Mouse (Mus musculus) stomach, embryonic 14.5 days (tissue): ENCODE data around the gene E2f7. TPM values are rescaled to one million over a fixed set of nuclear protein-coding genes. Genes with fewer than 3 reads are reported as not detected.
A peak's percentile ranks its signal among the peaks of the same experiment; 100 is the strongest.

ENCODE experiments used
- ATAC-seq: fragments of 200-750 bp; cut with Nextera tagmentation; 2 replicates; pipeline ENCODE4 v1.8.0; 2017; ENCODE audit warnings: low read depth, moderate TSS enrichment; ENCODE audit not compliant: insufficient number of reproducible peaks, insufficient read depth, low FRiP score
- H3K27ac ChIP-seq: fragments of 300-500 bp; sonication (generic); 2 replicates; pipeline ENCODE4 v1.5.1; 2014; ENCODE audit warnings: mild to moderate bottlenecking, low read length, moderate library complexity, mixed read lengths
- H3K27me3 ChIP-seq: fragments of 300-500 bp; sonication (generic); 2 replicates; pipeline ENCODE4 v1.6.1; 2014; ENCODE audit warnings: low read length, control low read depth, mixed read lengths; ENCODE audit not compliant: control insufficient read depth, insufficient read depth
- H3K36me3 ChIP-seq: fragments of 300-500 bp; sonication (generic); 2 replicates; pipeline ENCODE4 v1.6.1; 2014; ENCODE audit warnings: mild to moderate bottlenecking, control low read depth, low read length, moderate library complexity, mixed read lengths; ENCODE audit not compliant: control insufficient read depth, insufficient read depth
- H3K4me1 ChIP-seq: fragments of 300-500 bp; sonication (generic); 2 replicates; pipeline ENCODE4 v1.6.1; 2014; ENCODE audit warnings: low read length, control low read depth, mixed read lengths; ENCODE audit not compliant: control insufficient read depth, insufficient read depth
- H3K4me2 ChIP-seq: fragments of 300-500 bp; sonication (generic); replicated peaks from 2 replicates; pipeline ENCODE4 v1.6.1; 2014; ENCODE audit warnings: low read depth, low read length, control low read depth
- H3K4me3 ChIP-seq: fragments of 300-500 bp; sonication (generic); 2 replicates; pipeline ENCODE4 v1.5.1; 2014; ENCODE audit warnings: low read depth, low read length, control low read depth
- H3K9ac ChIP-seq: fragments of 300-500 bp; sonication (generic); replicated peaks from 2 replicates; pipeline ENCODE4 v1.6.1; 2014; ENCODE audit warnings: low read depth, mild to moderate bottlenecking, control low read depth, low read length, moderate library complexity, mixed read lengths
- H3K9me3 ChIP-seq: fragments of 300-500 bp; sonication (generic); 2 replicates; pipeline ENCODE4 v1.6.1; 2016; ENCODE audit warnings: low read depth, low read length, control low read depth; ENCODE audit not compliant: control insufficient read depth
- WGBS: fragments of 180-500 bp; shearing (Covaris S2); extraction: QIAGEN DNeasy Blood & Tissue Kit; methylation state at CpG from one replicate; pipeline ENCODE4 v1.1.7; 2014; 5-methylcytosine and 5-hydroxymethylcytosine counted together
- polyA plus RNA-seq: library from polyadenylated mRNA; unstranded; fragments of >200 nt; fragmentation: Nextera tagmentation; extraction: Ambion mirVana; gene quantifications from 2 replicates; pipeline ENCODE4 v1.2.1, GENCODE M21; 2014

The E2f7 gene
- polyA plus RNA-seq: 20.8 and 21.1 TPM in 2 replicates

DNA sequence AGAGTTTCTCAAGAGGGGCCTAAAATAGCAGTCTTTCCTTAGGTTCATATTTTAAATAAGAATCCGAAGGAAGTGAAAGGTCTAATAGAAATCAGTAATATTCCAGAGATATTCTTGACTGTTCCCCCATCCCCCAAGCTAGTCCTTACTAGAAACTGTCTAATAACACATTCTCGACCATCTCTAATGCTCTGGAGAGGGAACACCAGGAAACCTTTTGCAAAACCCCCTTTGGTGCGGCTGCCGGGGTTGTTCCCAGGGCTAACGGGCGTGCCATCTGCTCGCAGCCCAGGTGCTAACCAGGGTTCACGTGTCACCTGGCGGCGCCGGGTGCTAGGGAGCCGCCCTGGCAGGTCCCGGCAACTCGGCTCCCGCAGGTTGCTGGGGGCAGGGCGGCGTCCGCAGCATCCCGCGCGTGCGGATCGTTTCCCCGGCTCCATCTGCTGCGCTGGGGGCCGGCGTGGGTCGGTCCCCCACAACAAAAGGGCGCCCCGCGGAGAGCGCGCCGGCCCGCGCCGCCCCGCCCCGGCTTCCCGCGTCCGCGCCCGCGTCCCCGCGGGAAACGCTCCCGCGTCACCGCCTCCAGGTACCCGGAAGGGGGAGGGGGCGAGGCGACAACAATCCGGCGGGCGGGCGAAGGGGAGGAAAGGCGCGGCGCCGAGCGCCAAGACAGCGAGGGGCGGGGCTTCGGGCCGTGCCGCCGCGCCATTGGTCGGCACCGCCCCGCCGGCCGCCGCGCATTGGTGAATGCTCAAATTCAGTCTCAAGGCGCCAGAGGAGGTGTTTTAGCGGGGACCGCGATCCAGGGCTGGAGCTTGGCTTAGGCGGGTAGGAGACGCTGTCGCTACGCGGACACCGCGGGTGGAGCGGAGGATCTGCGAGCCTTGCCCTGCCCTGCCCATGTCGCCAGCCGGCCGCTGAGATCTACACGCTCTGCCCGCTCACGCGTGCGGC is at the start of gene E2f7:
Gene E2f7 (plus strand): TSS at position 754 of the 954 bp plus-strand sequence.
- peak within 1 kb of the TSS; percentile 75 for H3K27ac ChIP-seq

DNA sequence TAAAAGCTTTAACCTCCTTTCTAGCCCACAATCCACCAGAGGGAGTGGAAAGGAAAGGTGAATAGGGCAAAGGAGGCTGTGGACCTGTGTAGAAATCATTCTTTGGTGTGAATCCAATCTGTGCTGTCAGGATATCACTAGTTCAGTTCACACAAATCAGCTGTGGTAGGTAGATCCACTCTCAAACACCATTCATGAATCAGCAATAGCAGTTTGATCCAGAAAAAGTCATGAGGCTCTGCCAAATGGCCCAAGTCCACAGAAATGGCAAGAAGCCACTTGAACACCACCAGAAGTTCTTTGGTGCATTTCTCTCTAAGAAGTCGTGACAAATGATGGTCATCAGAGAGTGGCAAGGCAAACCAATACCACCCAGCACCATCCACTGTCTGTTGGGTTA is 44.0 kb upstream of the E2f7 start:
- no peaks in the 10 kb centered on the region for H3K27me3 ChIP-seq
- H3K4me2 ChIP-seq: no peak overlapping the region
- H3K4me3 ChIP-seq: no peak overlapping the region
- H3K9ac ChIP-seq: no peak overlapping the region
- no peak for ATAC-seq
- WGBS: 75% methylated on average over 1 of the region's 1 CpGs
- H3K4me1 ChIP-seq: no peaks in the 10 kb centered on the region
- H3K36me3 ChIP-seq: no peaks in the 10 kb centered on the region
- no peaks in the 10 kb centered on the region for H3K9me3 ChIP-seq
- H3K27ac ChIP-seq: no peak overlapping the region

More for the DNA sequence above, at the start of gene E2f7:
- H3K9ac ChIP-seq: peak within 1 kb of the TSS; percentile 67
- peaks cover 10% of the 10 kb centered on the region for H3K4me1 ChIP-seq
- no peaks in the 10 kb centered on the region for H3K27me3 ChIP-seq
- H3K4me2 ChIP-seq: peak within 1 kb of the TSS; percentile 94
- under 1% methylated on average over 77 of the region's 98 CpGs for WGBS
- no peaks in the 10 kb centered on the region for H3K9me3 ChIP-seq
- peaks cover 6% of the 10 kb centered on the region; the same call in 1 of the 2 replicates for H3K36me3 ChIP-seq
- peak; percentile 96 for ATAC-seq
- peak within 1 kb of the TSS; percentile 86 for H3K4me3 ChIP-seq

- H3K27me3 ChIP-seq: no peaks in the 10 kb centered on the region
- no peak overlapping the region for H3K4me3 ChIP-seq
- WGBS: 51% methylated on average over 9 of the region's 9 CpGs
- H3K36me3 ChIP-seq: no peaks in the 10 kb centered on the region
- no peak overlapping the region for H3K9ac ChIP-seq
- H3K9me3 ChIP-seq: no peaks in the 10 kb centered on the region
- no peak overlapping the region for H3K27ac ChIP-seq
- no peak overlapping the region for H3K4me2 ChIP-seq
- no peak for ATAC-seq
- H3K4me1 ChIP-seq: no peaks in the 10 kb centered on the region
Observed at GRCm38 (mm10) chr10:110705672-110706071, 39.6 kb upstream of the E2f7 start.

DNA sequence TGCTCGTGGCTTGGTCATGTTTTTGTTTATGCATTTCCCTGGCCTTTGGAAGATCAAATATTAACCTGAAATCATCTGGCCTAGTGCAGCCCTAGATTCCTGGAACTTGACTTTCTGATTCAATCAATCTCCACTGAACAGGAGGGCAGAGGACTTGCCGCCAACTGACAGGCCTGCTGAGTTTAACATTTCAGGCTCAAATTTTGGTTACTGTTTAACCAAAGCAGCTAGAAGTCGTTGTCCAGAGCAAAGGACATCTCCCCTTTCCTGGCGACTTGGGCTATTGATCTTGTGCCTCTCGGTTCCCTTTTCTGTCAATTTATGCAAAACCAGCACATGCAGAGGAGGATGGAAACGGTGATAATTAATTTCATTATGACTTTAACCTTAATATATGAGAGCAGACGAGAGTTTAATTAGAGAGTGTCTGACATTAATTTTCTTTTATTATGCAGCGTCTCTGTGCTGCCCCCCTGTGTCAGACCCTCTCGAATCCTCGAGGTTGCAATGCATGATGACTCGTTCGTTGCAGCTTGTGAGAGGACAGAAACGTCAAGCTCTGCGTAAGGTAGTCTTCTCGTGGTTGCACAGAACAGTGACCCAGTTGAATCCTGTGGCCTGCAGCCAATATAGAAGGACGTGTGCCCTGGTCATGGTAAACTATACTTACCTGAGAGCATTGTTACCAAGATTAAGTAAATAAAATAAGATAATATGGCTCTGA is 37.7 kb upstream of the E2f7 start:
- H3K27ac ChIP-seq: no peak overlapping the region
- no peaks in the 10 kb centered on the region for H3K36me3 ChIP-seq
- no peaks in the 10 kb centered on the region for H3K9me3 ChIP-seq
- H3K9ac ChIP-seq: no peak overlapping the region
- no peak overlapping the region for H3K4me2 ChIP-seq
- no peak overlapping the region for H3K4me3 ChIP-seq
- 47% methylated on average over 16 of the region's 16 CpGs for WGBS
- H3K27me3 ChIP-seq: no peaks in the 10 kb centered on the region
- no peaks in the 10 kb centered on the region for H3K4me1 ChIP-seq
- ATAC-seq: no peak

DNA sequence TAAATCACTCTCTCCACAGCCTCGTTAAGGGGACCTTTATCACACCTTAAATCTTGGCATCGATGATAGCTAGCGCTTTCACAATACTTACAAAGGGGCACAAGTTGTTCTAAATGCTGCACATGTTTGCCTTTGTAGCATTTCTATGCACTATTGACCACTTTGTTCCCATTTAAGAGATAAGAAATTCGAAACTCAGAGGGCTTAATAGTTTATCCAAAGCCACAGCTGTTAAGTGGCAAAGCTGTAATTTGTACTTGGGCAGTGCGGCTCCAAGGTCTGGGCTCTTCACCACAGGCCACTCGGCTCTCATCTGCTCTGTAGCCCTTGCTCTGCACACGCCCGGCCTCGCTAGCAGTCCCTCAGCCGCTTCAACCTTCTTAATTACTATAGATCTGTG is 28.4 kb upstream of the E2f7 start:
- 61% methylated on average over 10 of the region's 10 CpGs for WGBS

GRCm38 (mm10) chr10:110726431-110726830 is 18.8 kb upstream of the E2f7 start:
- Histone ChIP-seq H3K27me3 (no peaks in the 10 kb centered on the region), H3K4me1 (no peaks in the 10 kb centered on the region), H3K9ac (no peak overlapping the region), H3K9me3 (no peaks in the 10 kb centered on the region), H3K4me3 (no peak overlapping the region), H3K36me3 (no peaks in the 10 kb centered on the region), H3K4me2 (no peak overlapping the region), H3K27ac (no peak overlapping the region)
- no peak for ATAC-seq
- 79% methylated on average over 15 of the region's 15 CpGs for WGBS

More for the DNA sequence above, 28.4 kb upstream of the E2f7 start:
- H3K4me3 ChIP-seq: no peak overlapping the region
- ATAC-seq: no peak
- H3K9me3 ChIP-seq: no peaks in the 10 kb centered on the region
- no peak overlapping the region for H3K9ac ChIP-seq
- no peak overlapping the region for H3K4me2 ChIP-seq
- no peaks in the 10 kb centered on the region for H3K36me3 ChIP-seq
- no peaks in the 10 kb centered on the region for H3K27me3 ChIP-seq
- no peaks in the 10 kb centered on the region for H3K4me1 ChIP-seq
- H3K27ac ChIP-seq: no peak overlapping the region

DNA sequence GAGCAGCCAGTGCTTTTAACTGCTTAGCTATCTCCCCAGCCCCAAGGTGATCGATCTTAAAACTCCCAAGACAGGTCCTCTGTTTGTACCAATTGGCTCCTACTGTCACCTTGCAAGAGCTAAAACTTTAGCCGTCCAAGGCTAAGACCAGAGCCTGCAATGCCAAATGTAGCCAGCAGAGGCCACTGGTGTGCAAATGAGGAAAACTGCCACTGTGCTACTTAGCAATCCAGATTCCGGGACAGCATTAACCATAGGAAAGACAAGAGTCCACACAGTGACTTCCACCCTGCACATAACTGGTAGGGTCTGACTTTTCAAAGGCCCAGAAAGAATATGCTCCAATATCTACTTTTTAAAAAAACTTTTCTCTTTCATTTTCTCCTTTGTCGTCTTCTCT is 17.4 kb upstream of the E2f7 start:
- Histone ChIP-seq H3K27ac (no peak overlapping the region), H3K4me1 (no peaks in the 10 kb centered on the region), H3K27me3 (no peaks in the 10 kb centered on the region), H3K36me3 (no peaks in the 10 kb centered on the region), H3K9me3 (no peaks in the 10 kb centered on the region), H3K9ac (no peak overlapping the region), H3K4me3 (no peak overlapping the region), H3K4me2 (no peak overlapping the region)
- WGBS: 53% methylated on average over 4 of the region's 4 CpGs
- ATAC-seq: no peak

DNA sequence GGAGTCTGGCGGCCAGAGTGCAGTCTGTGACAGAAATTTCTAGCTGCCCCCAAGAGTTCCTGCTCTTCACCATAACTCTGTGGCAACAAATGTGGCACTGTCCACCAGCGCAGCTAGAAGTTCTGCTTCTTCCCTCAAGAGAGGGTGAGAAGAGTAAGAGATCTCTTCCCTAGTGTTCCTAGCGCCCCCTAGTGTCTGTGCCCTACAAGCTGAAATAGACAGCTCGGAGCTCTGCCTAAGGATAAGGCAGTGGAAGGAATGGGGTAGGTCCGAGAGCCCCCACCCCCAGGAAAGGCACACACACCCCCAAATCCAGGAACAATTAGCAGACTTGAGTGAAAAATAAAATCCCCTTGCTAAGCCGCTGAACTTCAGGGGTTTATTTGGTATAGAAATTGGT is 11.9 kb upstream of the E2f7 start:
- Histone ChIP-seq H3K4me3 (no peak overlapping the region), H3K27me3 (no peaks in the 10 kb centered on the region), H3K4me2 (no peak overlapping the region), H3K36me3 (no peaks in the 10 kb centered on the region), H3K9ac (no peak overlapping the region), H3K4me1 (no peaks in the 10 kb centered on the region), H3K27ac (no peak overlapping the region), H3K9me3 (no peaks in the 10 kb centered on the region; the same call in 1 of the 2 replicates)
- ATAC-seq: 0 out of 2 replicates have a peak, but pooled peaks have one; percentile 42
- WGBS: 21% methylated on average over 6 of the region's 6 CpGs
